Mouse (Mus musculus): ENCODE measurements around the gene Vps52.
"Not testable (repeated sequence)": the region's sequence is repeated elsewhere in the genome, so short reads cannot be mapped to it uniquely, and the experiment has no call there.

Gene Vps52

GRCm38 (mm10) chr17:34000796-34001195 lies 45.2 kb downstream of the Vps52 start:
- not testable (repeated sequence) for DNase-seq (ENCODE audit: low read depth, low spot score)

- peak; percentile 74 for DNase-seq (ENCODE audit: low read depth, low spot score)
Observed at GRCm38 (mm10) chr17:34003426-34003825, 47.8 kb downstream of the Vps52 start.

DNA sequence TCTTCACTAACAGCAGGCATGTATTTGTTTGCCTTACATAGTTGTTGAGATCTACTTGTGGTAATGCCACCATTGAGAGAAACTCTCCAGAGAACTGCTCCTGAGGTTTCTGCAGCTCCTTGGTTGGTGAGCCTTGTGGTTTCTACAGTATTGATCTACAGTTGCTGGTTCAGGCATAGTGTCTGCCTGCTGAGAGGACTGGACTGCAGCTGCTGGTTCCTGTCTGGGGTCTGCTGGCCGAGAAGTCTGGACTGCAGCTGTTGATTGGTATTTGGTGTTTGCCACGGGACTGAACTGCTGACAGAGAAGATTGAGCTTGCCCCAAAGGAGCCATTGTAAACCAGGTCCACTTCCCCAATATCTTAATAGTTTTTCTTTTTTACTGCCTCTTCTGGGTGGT lies 51.0 kb downstream of the Vps52 start:
- DNase-seq (ENCODE audit: low read depth, low spot score) = no peak

DNA sequence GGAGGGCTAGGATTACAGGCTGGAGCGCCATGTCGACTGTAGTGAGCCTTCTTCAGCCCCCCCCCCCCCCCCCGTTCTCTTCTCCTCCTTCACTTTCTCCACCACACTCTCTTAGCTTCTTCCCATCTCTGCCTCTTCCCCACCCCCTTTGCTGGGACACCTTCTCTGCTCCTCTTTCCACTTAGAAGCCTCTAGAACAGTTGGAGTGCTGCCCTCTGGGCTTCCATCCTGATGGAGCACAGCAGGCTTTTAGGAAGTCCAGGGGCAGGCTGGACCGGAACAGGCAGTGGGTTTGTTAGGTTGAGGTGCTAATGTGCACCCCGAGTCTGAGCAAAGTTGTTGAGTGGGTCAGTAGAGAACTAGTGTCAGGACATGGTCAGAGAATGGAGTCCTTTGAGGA lies 54.5 kb downstream of the Vps52 start:
- DNase-seq (ENCODE audit: low read depth, low spot score) = no peak

DNA sequence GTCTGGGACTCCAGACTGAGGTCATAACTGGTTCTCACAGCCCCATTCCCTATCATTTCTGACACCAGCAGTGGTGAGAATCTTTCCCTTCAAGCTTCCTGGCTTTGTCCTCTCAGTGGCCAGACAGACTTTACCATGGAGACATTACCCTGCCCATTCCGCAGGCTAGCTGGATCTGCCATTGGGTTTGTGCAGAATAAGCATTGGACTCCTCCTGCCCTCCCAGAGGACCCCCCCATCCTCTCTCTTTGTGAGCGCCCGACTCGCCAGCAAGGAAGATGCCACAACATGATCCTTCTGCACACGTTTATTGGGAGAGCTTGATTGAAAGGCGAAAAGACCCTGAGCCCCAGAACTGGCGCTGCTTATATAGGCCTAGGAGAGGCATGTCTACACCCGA lies 57.8 kb downstream of the Vps52 start:
- no peak for DNase-seq (ENCODE audit: low read depth, low spot score)

Measured in R1 (cell line).